Mouse (Mus musculus) adrenal gland, postnatal 36 days (tissue): Measurements from ENCODE around the gene Hepacam. TPM values are rescaled to one million over a fixed set of nuclear protein-coding genes. Genes with fewer than 3 reads are reported as not detected.

Experiments used
- DNase-seq, 2 experiments: peaks; one replicate each; pipeline ENCODE4 v3.0.0; 2021; ENCODE audit warnings: mixed read lengths in 1 of 2
- long read RNA-seq, 2 experiments: library from polyadenylated mRNA; stranded (forward); transcript quantifications; one replicate each; pipeline ENCODE4 v2.0.0; 2021; ENCODE audit warnings: borderline sequencing depth in 2 of 2
- total RNA-seq, 2 experiments: library from RNA; stranded (reverse); gene quantifications; 2 replicates each; pipeline ENCODE4 v1.2.3; 2021

Hepacam gene
- under 1 TPM in 1 of 2 experiments, not detected in 1; 0.20 TPM for total RNA-seq
- long read RNA-seq, experiment 1, result 0 reads
- long read RNA-seq, experiment 2, result 0 reads

GRCm38 (mm10) chr9:37367301-37368080 lies at the start of gene Hepacam:
Gene Hepacam, plus strand, starts transcription at chr9:37367351.
- no peak for DNase-seq

DNA sequence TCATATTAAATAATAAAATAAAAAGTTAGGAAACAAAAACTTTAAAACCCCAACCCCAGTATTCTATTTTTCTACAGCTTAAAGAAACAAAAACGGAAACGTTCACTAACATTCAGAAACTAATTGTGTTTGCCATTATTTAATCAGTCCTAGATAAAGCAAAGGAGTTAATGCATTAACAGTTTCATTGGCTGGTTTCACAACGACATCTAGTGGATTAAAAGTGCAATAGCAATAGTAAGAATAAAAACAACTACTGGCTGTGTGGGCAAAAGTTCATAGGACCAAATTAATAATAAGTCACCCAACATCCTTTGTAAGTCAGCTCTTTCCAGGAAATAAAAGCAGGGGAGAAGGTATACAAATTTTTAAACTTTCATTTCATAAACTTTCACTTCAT lies 37.7 kb upstream of the Hepacam start:
- no peak for DNase-seq

GRCm38 (mm10) chr9:37345406-37345805 lies 21.7 kb upstream of the Hepacam start:
- no peak for DNase-seq

GRCm38 (mm10) chr9:37347184-37347987 lies 19.8 kb upstream of the Hepacam start:
- DNase-seq, result no peak

DNA sequence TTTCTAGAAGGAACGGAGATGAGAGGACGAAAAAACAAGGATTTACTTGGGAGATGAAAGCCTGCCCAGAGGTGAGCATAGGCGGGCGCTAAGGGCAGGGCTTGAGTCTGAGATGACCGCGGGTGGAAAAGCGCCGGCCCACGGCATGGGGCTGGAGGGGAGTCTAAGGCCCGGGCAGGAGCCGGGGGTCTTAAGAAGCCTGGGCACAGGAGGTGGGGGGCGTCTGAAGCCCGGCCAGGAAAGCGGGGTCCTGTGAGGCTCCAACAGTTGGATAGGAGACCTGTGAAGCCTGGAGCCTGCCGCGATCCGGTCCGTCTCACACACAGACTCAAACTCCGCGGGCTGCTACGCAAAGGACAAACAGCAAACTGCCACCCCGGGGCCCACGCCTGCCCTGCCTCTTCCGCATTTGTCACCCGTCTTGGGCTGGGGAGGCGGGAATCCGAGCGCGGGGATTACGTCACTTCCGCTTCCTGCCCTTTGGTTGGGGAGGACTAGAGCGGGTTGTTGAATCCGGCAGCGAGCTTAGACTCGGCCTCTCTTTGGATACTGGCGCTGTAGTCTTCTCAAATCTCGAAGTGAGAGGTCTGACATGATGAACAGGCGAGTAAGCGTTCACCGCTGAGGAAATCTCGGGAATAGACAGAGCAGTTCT lies 19.0 kb upstream of the Hepacam start, which contains the start of gene Ccdc15:
Gene Ccdc15, minus strand, starts transcription at position 445 of the 655 bp plus-strand sequence.
- peak; percentile 98 to 99 for DNase-seq

- DNase-seq, result no peak
These were observed 18.1 kb upstream of the Hepacam start for GRCm38 (mm10) chr9:37349050-37349449.

- DNase-seq, result no peak
These were observed 15.9 kb upstream of the Hepacam start for GRCm38 (mm10) chr9:37351266-37351665.

- no peak for DNase-seq
These were observed 12.7 kb upstream of the Hepacam start for GRCm38 (mm10) chr9:37354485-37354884.

DNA sequence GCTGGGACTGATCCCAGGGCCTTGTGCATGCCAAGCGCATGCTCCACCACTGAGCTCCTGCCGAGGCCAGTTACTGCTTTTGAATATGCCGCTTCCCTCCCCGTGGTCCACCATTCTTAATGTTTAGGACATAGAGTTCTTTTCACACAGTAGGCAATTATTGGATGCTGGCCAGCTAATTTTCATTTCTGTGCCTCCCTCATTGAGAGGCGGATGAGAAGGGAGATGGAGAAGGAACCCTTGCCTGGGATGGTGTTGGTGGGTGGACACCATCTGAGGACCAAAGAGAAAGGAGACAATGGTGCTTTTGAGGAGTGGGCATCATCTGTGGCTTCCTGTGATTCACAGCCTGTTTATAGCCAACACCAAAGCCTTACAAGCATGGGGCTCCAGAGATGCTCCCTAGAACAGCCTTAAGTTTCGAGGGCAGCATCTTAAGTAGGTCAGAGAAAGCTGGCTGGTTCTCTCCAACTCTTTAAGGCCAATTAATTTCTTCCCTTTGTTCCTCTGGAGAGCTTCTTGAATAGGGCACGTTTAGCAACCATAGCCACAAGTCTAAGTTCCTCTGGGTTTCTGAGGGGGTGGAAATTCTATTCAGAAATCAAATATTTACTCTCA lies 8.3 kb upstream of the Hepacam start:
- DNase-seq, result no peak

- DNase-seq, result peak; percentile 31 to 65
These were observed 7.6 kb upstream of the Hepacam start for GRCm38 (mm10) chr9:37359331-37360220.

DNA sequence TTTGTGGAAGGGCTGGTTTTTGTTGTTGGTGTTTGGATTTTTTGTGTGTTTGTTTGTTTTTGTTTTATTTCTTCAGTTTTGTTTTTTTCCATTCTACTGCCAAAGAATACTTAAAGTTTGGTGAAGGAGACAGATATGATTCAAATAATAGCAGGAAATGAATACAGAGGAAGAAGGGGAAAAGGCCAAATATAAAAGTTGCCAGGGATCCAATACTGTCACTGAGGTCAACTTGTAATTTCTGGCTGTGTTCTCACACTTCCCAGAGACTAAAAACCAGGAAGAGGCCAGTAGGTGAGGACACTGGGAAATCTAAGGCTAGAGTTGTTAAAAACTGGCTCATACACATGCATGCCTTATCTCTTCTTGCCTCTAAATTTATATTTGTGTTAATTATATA lies 5.1 kb upstream of the Hepacam start:
- DNase-seq, result no peak

DNA sequence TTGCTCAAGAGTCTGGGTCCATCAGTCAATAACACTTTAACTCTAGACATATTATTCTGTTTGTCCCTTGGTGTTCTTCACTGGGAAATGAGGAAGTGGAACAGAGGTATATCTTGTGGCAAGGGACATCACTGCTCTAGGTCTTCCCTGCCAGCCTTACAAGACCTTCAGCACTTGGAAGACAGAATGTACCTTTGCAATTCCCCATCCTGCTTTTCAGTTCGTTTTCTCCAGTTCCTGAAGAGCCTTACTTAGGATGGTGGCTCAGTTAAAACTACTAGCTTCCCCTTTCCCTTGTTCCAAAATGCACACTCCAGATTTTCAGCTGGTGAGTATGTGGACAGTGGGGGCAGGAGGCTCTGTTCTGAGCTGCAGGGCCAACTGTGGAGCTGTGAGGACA lies 4.3 kb upstream of the Hepacam start:
- no peak for DNase-seq

DNA sequence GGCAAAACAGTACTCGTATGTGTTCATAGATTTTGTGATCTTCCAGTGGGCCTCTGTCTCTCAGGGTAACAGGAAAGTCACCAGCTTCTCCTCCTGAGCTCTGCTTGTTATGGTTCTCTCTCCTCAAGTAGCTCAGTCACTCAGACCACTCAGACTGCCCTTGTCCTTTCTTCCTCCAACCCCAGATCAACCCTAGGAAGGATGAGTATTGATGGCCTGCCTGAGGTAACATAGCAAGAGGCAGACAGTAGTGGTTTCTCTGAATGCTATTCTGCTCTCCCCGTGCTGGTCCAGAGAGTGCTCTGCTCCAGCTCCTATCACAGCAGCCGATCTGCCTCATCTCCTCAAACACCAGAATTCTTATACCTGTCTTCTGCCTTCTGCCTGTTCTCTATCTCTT lies 3.6 kb upstream of the Hepacam start:
- DNase-seq, result no peak

- DNase-seq, result no peak
These were observed 2.8 kb upstream of the Hepacam start for GRCm38 (mm10) chr9:37364392-37364791.

GRCm38 (mm10) chr9:37365706-37366105 lies 1.4 kb upstream of the Hepacam start:
- DNase-seq, result peak; percentile 16 to 39

- DNase-seq, result no peak
These were observed 1.1 kb downstream of the Hepacam start for GRCm38 (mm10) chr9:37368081-37368830.

- peak; percentile 20 to 41 for DNase-seq
These were observed 1.7 kb downstream of the Hepacam start for GRCm38 (mm10) chr9:37368860-37369259.

DNA sequence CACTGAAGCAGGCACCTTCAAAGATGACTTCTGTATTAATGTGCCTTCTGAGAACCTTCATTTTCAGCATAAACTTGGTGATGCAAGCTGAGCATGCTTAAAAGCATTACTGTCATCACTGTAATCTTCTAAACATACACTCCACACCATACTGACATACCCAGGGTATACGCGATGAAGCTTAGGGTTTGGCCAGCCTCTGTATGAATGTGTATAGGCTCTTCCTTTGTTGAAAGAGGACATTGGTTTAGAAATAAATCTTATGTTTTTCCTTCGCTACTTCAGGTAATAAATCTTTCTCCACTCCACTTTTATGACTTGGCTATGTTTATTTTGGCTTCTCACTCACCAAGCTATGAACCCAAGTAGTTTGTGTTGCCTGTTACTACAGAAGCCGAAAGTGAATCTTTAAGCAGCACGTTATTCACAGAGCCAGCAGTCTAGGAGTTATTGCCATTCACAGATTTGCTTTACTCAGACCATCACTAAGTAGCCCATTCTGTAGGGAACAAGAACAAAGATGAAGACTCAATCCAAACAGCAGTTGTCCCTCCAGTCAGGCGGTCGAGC lies 4.2 kb downstream of the Hepacam start:
- no peak for DNase-seq

- DNase-seq, result no peak
These were observed 8.6 kb downstream of the Hepacam start for GRCm38 (mm10) chr9:37375718-37376117.

DNA sequence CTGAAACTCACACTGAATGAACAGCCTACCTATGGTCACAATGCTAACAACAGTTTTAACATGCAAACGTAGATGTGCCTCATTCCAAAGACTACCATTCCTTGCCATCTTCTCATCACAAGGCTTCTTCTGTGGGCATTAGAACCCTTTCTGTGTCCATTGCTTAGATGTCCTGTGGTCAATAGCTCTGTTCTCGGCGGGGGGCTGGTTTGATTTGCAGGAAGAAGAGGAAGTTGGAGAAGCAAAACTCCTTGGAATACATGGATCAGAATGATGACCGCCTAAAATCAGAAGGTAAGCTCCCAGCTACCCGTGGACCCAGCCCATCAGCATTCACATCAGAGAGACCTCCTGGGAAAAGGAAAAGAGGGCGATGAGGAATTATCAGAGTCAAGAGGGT lies 16.0 kb downstream of the Hepacam start:
- DNase-seq, result no peak
